Mouse (Mus musculus) forebrain, embryonic 10.5 days (tissue): Measurements from ENCODE around the gene Lrrfip2. TPM values are rescaled to one million over a fixed set of nuclear protein-coding genes. Genes with fewer than 3 reads are reported as not detected.

Source experiments
- DNase-seq: peaks from one replicate; pipeline ENCODE4 v3.0.0-alpha.2; 2017; ENCODE audit warnings: low spot score; ENCODE audit errors: extremely low spot score
- H3K27ac ChIP-seq: fragments of 300-500 bp; sonication (generic); 2 replicates; pipeline ENCODE4 v1.5.1; 2016; ENCODE audit warnings: mild to moderate bottlenecking
- H3K27me3 ChIP-seq: fragments of 300-500 bp; sonication (generic); 2 replicates; pipeline ENCODE4 v1.6.1; 2016; ENCODE audit warnings: mild to moderate bottlenecking; ENCODE audit not compliant: poor library complexity, severe bottlenecking
- H3K36me3 ChIP-seq: fragments of 300-500 bp; sonication (generic); replicated peaks from 2 replicates; pipeline ENCODE4 v1.6.1; 2016; ENCODE audit warnings: mild to moderate bottlenecking, moderate library complexity
- H3K4me1 ChIP-seq: fragments of 300-500 bp; sonication (generic); 2 replicates; pipeline ENCODE4 v1.6.1; 2016
- H3K4me3 ChIP-seq: fragments of 300-500 bp; sonication (generic); 2 replicates; pipeline ENCODE4 v1.5.1; 2016; ENCODE audit warnings: mild to moderate bottlenecking, moderate library complexity
- H3K9me3 ChIP-seq: fragments of 300-500 bp; sonication (generic); 2 replicates; pipeline ENCODE4 v1.6.1; 2016; ENCODE audit warnings: mild to moderate bottlenecking, moderate library complexity
- WGBS: fragments of 180-500 bp; shearing (Covaris S2); methylation state at CpG from one replicate; pipeline ENCODE4 v1.1.7; 2016; 5-methylcytosine and 5-hydroxymethylcytosine counted together
- polyA plus RNA-seq: library from polyadenylated mRNA; unstranded; fragments of >200 nt; fragmentation: Nextera tagmentation; extraction: Ambion mirVana; gene quantifications from 2 replicates; pipeline ENCODE4 v1.2.1, GENCODE M21; 2016

Lrrfip2 gene
- polyA plus RNA-seq: 41.8 and 42.1 TPM in 2 replicates

DNA sequence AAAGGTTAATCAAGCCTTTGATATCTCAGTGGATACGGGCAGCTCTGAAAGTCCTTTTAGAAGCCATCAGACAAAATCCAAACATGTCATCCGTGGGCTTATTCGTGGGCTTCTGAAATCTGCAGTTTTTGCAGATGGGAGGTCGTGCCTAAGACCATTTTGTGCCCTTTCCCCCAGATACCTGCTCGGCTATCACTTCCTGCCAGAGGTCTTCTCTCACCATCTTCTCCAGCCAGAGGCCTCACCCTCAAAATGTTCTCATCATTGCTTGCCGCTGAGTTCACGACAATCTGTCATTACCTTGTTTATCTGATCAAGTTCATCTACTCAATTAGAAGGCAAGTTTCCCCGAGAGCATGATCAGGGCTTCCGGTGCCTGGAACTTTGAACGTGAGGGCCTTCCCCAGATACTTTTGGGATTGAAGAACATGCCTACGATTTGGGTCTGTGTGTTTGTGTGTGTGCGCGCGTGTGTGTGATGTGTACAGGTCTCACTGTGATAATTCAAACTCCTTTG is at the start of gene Lrrfip2:
Gene Lrrfip2 (plus strand): TSS at position 467 of the 517 bp plus-strand sequence.
- Histone ChIP-seq H3K4me3 (peak within 1 kb of the TSS; percentile 83), H3K4me1 (peaks cover 36% of the 10 kb centered on the region), H3K27ac (peak within 1 kb of the TSS; percentile 91), H3K27me3 (no peaks in the 10 kb centered on the region), H3K9me3 (no peaks in the 10 kb centered on the region), H3K36me3 (peaks cover 9% of the 10 kb centered on the region)
- WGBS: 45% methylated on average over 14 of the region's 14 CpGs
- DNase-seq: no peak

DNA sequence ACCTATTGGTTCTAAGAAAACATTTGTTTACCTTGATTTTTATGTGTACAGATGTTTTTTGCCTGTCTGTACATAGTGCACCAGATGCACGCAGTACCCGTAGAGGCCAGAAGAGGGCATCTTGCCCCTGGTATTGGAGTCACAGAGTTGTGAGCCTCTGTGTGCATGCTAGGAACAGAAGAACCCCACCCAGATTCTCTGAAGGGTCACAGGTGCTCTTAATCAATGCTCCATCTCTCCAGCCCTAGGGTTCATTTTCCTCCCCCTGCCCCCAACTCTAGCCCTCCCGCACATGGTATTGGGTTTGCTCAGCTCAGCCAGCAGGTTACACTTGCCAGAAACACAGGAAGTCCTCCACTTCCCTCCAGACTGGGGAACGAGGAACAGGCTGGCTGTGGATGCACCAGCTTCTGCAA is 46.8 kb upstream of the Lrrfip2 start:
- WGBS: 32% methylated on average over 4 of the region's 4 CpGs
- H3K36me3 ChIP-seq: no peaks in the 10 kb centered on the region

DNA sequence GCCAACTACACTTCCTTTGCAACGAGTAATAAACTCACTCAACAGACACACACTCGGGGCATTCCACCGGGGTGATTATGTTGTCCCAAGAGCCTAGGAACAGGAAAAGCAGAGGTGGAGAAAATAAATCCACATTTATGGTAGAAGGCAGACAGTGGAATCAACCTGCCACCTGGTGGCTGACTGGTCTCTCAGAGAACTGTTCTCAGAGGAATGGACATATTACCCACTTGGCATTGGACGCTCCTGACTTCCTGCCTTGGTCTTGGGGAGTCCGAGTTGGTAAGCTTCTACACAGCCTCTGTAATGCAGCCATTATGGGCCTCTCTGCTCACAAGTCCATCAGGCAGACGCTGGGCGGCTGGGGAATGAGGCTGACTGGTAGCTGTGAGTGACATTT is 45.2 kb upstream of the Lrrfip2 start:
- peaks cover 5% of the 10 kb centered on the region; the same call in 1 of the 2 replicates for H3K4me1 ChIP-seq
- H3K36me3 ChIP-seq: no peaks in the 10 kb centered on the region
- peaks cover 6% of the 10 kb centered on the region for H3K9me3 ChIP-seq
- no peak for DNase-seq
- 77% methylated on average over 7 of the region's 7 CpGs for WGBS
- no peak overlapping the region for H3K4me3 ChIP-seq
- no peak overlapping the region for H3K27ac ChIP-seq
- H3K27me3 ChIP-seq: no peaks in the 10 kb centered on the region

More for the DNA sequence above, 46.8 kb upstream of the Lrrfip2 start:
- DNase-seq: peak; percentile 55
- peaks cover 5% of the 10 kb centered on the region; the same call in 1 of the 2 replicates for H3K4me1 ChIP-seq
- H3K27ac ChIP-seq: no peak overlapping the region
- peaks cover 6% of the 10 kb centered on the region for H3K9me3 ChIP-seq
- no peak overlapping the region for H3K4me3 ChIP-seq
- H3K27me3 ChIP-seq: no peaks in the 10 kb centered on the region

DNA sequence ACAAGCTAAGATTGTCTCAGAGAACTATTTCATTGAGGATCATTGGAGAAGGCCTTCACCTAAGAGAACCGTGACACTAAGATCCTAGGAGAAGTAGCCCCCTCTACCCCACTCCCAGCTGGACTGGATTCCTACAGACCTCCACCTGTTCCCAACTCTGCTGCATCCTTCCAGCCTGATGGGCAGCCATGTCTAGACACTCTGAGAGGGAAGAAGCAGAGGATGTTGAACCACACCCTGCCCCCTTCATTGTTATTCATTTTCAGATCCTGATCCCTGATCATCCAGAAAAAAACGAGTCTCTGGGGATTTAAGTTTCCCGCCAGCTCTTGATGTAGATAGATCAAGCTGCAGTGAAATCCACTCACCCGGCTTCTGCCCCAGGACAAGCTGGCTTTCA is 44.4 kb upstream of the Lrrfip2 start:
- Histone ChIP-seq H3K27me3 (no peaks in the 10 kb centered on the region), H3K27ac (no peak overlapping the region), H3K4me1 (peaks cover 5% of the 10 kb centered on the region; the same call in 1 of the 2 replicates), H3K9me3 (peaks cover 12% of the 10 kb centered on the region), H3K4me3 (no peak overlapping the region), H3K36me3 (no peaks in the 10 kb centered on the region)
- WGBS: 80% methylated on average over 4 of the region's 4 CpGs
- no peak for DNase-seq

DNA sequence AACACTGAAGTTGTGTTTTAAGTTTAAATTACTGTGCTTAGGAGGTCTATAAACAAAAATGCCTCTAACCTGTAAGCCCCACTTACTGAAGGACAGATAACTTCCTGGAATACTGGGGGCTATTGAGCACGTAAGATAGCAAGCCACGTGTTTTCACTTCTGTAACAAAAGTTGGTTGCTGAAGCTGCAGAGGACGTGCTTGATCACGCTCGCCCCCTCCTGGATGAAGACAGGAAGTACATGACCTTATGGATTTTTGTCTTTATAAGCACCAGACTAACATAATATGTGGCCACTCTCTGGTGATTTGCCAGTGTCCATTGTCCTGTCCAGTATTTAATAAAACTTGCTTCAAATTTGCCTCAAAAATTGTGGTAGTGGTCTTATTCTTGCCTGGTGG is 39.6 kb upstream of the Lrrfip2 start:
- Histone ChIP-seq H3K27ac (no peak overlapping the region), H3K36me3 (no peaks in the 10 kb centered on the region), H3K27me3 (no peaks in the 10 kb centered on the region), H3K9me3 (peaks cover 12% of the 10 kb centered on the region), H3K4me1 (no peaks in the 10 kb centered on the region), H3K4me3 (no peak overlapping the region)
- 62% methylated on average over 5 of the region's 5 CpGs for whole genome bisulfite sequencing
- DNase-seq: no peak

DNA sequence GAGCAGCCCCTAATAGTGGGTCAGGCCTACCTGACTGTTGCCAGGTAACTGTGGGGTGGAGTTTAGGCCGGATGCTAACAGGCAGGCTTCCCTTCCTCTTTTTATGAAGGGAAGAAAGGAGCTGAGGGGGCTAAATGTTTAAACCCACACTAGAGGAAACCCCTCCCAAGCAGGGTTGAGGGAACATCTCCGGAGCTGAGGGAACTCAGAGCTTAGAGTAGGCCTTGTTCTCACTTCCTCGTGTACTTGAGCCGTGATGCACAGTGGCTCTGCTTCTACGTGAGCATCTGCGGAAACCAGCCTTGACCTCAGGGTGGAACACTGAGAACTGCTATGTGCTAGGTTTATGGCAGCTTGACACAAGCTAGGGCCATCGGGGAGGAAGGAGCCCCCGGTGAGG is 36.6 kb upstream of the Lrrfip2 start:
- no peak overlapping the region for H3K4me3 ChIP-seq
- H3K9me3 ChIP-seq: peaks cover 6% of the 10 kb centered on the region; the same call in 1 of the 2 replicates
- H3K36me3 ChIP-seq: no peaks in the 10 kb centered on the region
- no peaks in the 10 kb centered on the region for H3K27me3 ChIP-seq
- WGBS: 91% methylated on average over 8 of the region's 8 CpGs
- DNase-seq: no peak
- no peak overlapping the region for H3K27ac ChIP-seq
- H3K4me1 ChIP-seq: no peaks in the 10 kb centered on the region

DNA sequence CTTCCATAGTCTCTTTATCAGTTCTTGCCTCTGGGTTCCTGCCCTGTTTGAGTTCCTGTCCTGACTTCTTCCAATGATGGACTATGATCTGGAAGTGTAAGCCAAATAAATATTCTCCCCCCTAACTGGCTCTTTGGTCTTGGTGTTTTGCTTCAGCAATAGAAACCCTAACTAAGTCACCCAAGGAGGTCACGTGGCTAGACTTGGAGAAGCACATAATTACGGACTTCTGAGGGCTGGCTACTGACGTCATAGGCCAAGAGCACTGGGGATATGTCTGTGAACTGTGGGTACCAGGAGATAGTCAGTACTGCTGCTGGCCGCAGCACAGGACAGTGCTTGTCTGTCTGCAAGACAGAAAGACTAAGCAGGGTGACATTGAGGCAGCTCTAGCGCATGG is 35.6 kb upstream of the Lrrfip2 start:
- no peaks in the 10 kb centered on the region for H3K27me3 ChIP-seq
- no peaks in the 10 kb centered on the region for H3K36me3 ChIP-seq
- H3K4me3 ChIP-seq: no peak overlapping the region
- H3K27ac ChIP-seq: no peak overlapping the region
- WGBS: 85% methylated on average over 5 of the region's 5 CpGs
- DNase-seq: no peak
- peaks cover 6% of the 10 kb centered on the region; the same call in 1 of the 2 replicates for H3K9me3 ChIP-seq
- H3K4me1 ChIP-seq: no peaks in the 10 kb centered on the region

DNA sequence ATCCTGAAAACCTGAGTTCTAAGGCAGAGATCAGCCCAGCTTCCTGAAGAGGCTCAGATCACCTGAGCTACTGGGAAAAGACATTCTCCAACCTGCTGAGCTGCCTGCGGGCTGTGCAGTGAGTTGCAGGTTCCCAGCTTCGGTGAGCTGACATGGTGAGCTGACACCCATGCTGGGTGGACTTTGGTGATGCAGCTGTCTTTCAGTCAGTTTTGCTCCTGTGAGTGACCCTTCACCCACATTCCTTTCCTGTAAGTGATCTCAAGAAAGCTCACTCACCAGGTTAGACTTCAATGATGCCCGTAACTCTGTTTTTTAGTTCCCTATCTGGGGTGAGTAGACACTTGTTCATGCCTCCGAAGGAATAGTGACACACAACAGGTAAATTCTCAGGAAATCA is 32.1 kb upstream of the Lrrfip2 start:
- H3K9me3 ChIP-seq: no peaks in the 10 kb centered on the region
- H3K4me1 ChIP-seq: peaks cover 26% of the 10 kb centered on the region
- H3K36me3 ChIP-seq: no peaks in the 10 kb centered on the region
- WGBS: 67% methylated on average over 4 of the region's 4 CpGs
- DNase-seq: no peak
- H3K27ac ChIP-seq: no peak overlapping the region
- H3K4me3 ChIP-seq: no peak overlapping the region
- peaks cover 9% of the 10 kb centered on the region for H3K27me3 ChIP-seq

DNA sequence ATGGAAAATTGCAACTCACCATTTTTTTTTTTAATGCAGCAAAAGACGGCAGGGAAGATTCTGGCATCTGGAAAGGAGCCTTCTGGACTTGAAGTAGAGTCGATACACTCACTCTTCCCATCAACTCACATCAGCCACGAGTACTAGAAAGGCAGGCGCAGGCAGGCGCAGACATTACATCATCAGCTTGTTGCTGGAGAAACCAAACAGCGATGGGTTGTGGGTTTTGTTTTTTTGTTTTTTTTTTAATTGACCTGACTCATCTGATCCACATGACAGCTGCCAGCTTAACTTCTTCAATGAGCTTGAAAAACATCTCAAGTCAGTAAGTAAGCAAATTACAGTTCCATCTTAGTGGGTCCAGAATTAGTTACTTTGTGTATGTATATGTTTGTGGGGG is 31.3 kb upstream of the Lrrfip2 start:
- no peak for DNase-seq
- Histone ChIP-seq H3K4me3 (no peak overlapping the region), H3K36me3 (no peaks in the 10 kb centered on the region), H3K27me3 (peaks cover 9% of the 10 kb centered on the region), H3K27ac (no peak overlapping the region), H3K9me3 (no peaks in the 10 kb centered on the region), H3K4me1 (peaks cover 26% of the 10 kb centered on the region)
- 80% methylated on average over 6 of the region's 6 CpGs for WGBS

DNA sequence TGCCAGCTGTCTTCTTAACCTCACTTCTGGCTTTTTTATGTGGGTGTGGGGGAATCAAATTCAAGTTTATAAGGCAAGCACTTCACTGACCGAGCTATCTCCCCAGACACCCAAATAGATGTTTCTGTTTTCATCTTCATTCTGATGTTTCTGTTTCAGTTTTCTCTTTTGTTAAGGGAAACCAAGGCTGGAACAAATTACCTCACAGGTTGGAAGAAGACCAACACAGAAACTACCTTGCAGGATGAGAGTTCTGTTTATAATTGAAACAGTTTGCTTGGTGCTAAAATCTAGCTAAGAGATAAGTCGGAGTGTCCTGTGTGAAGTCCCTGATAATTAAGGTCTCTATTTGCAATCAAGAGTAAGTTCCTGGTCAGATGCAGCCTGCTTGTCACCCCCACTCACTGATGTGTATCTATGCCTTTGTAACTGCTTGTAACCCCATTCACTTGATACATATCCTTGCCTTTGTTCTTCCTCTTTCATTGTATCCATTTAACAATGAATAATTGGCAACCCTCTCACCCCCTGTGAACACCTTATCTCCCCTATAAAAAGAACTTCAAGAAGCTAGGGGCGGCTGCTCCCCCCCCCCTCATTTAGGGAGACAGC is 30.3 kb upstream of the Lrrfip2 start:
- Histone ChIP-seq H3K36me3 (no peaks in the 10 kb centered on the region), H3K4me1 (peaks cover 26% of the 10 kb centered on the region), H3K27ac (no peak overlapping the region), H3K9me3 (no peaks in the 10 kb centered on the region), H3K4me3 (no peak overlapping the region), H3K27me3 (peaks cover 9% of the 10 kb centered on the region)
- 29% methylated on average over 3 of the region's 3 CpGs for WGBS
- no peak for DNase-seq

DNA sequence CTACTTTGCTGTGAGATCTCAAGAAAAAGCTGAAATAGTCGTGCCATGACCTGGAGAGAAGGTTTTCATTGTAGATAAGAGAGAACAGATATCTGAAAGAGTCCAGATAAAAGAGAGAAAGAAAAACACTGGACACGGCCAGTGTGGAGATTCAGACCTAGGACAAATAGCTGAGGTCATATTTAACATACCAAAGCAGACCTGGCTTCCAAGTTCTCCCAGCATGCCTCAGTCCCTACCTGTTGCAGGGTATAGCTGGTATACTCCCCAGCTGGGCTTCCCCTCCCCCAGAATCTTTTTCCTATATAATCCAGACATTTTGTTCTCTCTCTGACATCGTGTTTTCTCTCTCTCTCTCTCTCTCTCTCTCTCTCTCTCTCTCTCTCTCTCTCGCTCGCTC is 29.4 kb upstream of the Lrrfip2 start:
- Histone ChIP-seq H3K9me3 (no peaks in the 10 kb centered on the region), H3K36me3 (no peaks in the 10 kb centered on the region), H3K4me3 (no peak overlapping the region), H3K27ac (no peak overlapping the region), H3K4me1 (peaks cover 26% of the 10 kb centered on the region), H3K27me3 (peaks cover 9% of the 10 kb centered on the region)
- 7% methylated on average over 5 of the region's 5 CpGs for WGBS
- DNase-seq: no peak

DNA sequence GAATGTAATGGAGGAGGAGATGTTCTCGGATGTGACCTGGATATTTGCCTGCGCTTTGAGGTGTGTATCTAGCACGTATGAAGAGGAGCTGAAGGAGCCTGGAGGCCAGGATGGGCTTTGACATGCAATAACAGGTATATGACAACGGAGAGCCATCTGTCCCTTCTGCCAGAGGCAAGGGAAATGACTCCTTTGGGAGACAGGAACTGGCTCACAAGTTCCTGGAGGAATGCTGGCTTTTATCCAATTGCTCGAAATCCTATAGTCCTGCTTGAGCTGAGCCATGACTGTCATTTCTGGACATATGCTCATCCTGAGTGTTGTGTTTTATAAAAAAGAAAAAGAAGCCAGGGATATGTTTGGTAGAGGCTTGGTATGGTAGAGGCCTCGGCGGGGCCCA is 28.5 kb upstream of the Lrrfip2 start:
- 42% methylated on average over 7 of the region's 7 CpGs for WGBS
- H3K27me3 ChIP-seq: peaks cover 9% of the 10 kb centered on the region
- H3K9me3 ChIP-seq: no peaks in the 10 kb centered on the region
- 0 out of 2 replicates have a peak overlapping the region, but pooled peaks have one; percentile 53 for H3K27ac ChIP-seq
- DNase-seq: no peak
- H3K4me3 ChIP-seq: no peak overlapping the region
- peaks cover 26% of the 10 kb centered on the region for H3K4me1 ChIP-seq
- no peaks in the 10 kb centered on the region for H3K36me3 ChIP-seq

DNA sequence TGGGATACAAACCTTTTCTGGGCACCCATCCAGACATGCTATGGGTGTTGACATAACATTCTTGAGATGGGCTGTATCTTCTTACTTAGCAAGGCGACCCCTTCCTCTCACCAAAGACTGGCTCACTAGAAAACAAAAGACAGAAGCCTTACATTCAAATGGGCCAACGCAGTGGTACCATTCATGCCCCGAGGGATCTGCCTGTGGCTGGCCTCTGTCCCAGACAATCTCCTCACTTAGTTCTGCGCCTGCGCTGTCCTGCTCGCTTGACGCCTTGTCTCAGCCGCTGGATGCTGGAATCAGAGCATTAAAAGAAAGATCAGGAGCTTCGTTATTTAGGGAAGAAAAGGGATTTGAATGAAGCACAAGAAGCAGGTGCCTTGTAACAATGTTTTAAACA is 24.7 kb upstream of the Lrrfip2 start:
- Histone ChIP-seq H3K27me3 (peaks cover 9% of the 10 kb centered on the region), H3K9me3 (no peaks in the 10 kb centered on the region), H3K36me3 (no peaks in the 10 kb centered on the region), H3K4me1 (peaks cover 19% of the 10 kb centered on the region), H3K27ac (no peak overlapping the region), H3K4me3 (no peak overlapping the region)
- 66% methylated on average over 9 of the region's 9 CpGs for WGBS
- no peak for DNase-seq
